Mouse (Mus musculus): Measurements from ENCODE around the gene Csgalnact2. TPM values are rescaled to one million over a fixed set of nuclear protein-coding genes. Genes with fewer than 3 reads are reported as not detected.

Csgalnact2 gene
- polyA plus RNA-seq, 1 experiment = 3.6 TPM

DNA sequence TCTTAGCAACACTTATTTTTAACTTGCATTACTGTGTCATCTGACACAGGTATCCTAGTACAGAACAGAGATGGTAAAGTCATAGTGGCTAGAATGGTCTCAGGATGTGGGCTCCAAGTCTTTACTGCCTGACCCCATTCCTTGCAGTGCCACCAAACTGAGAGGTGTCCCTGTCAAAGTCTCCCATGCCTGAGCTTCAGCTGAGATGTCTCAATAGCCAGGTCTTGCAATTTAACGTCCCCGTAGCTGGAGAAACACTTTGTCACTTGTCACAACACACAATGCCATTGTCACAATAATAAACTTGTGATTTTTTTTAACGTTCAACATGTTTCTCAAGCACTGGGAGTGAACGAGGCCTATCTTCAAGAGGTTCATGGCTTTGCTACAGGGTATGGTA, 11.2 kb upstream of the Csgalnact2 start:
- no peaks in the 10 kb centered on the region for H3K36me3 ChIP-seq (replicated peaks; ENCODE audit: low read length)
- no peak for TF ChIP-seq GATA1 (IDR thresholded peaks at IDR 0.05; ENCODE audit: borderline replicate concordance, low read length)
- TF ChIP-seq FLI1 (IDR thresholded peaks at IDR 0.05; ENCODE audit: low read length) = no peak
- H3K4me3 ChIP-seq (replicated peaks) = no peak overlapping the region
- peaks cover 11% of the 10 kb centered on the region for H3K27me3 ChIP-seq (replicated peaks)
- no peaks in the 10 kb centered on the region for H3K9me3 ChIP-seq
- H3K4me1 ChIP-seq = peaks cover 32% of the 10 kb centered on the region

DNA sequence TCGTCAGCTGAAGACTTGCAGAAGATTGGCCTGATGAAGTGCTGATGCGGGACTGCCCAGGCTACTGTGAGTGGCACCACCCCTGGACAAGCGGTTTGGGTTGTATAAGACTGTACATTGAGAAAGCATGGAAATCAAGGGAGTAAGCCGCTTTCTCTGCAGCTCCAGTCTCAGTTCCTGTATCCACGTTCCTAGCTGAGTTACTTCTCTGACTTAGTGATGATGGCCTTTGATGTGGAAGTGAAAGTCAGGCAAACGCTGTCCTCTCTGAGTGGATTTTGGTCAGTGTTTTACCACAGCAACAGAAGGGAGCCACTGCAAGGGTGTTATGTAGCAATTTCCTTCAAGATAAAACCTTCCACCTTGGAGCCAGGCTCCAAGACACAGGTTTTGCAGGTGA, 2.0 kb upstream of the Csgalnact2 start:
- Histone ChIP-seq H3K4me3 (replicated peaks) (no peak overlapping the region), H3K4me1 (peaks cover 53% of the 10 kb centered on the region), H3K36me3 (replicated peaks; ENCODE audit: low read length) (no peaks in the 10 kb centered on the region), H3K9me3 (peaks cover 17% of the 10 kb centered on the region), H3K27me3 (replicated peaks) (no peaks in the 10 kb centered on the region)
- TF ChIP-seq FLI1 (IDR thresholded peaks at IDR 0.05; ENCODE audit: low read length) (no peak), GATA1 (IDR thresholded peaks at IDR 0.05; ENCODE audit: borderline replicate concordance, low read length) (no peak)

DNA sequence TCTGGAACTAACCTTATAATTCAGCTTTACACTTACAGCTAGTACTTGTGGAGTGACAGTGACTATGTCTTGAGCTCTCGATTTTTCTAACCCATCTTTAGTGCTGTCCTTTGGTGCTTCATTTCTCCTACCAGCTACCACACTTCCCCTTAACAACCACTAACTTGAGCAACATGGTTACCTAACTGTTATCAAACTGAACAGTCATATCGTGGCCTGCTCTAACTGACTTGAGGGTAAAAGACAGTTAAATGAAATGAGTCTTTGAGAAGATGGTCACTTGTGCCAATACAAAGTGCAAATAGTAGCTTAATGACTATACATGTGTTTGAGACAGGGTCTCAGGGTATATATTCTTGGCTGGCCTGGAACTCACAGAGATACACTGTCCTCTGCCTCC, 1.8 kb downstream of the Csgalnact2 start:
- H3K36me3 ChIP-seq (replicated peaks; ENCODE audit: low read length) = peaks cover 3% of the 10 kb centered on the region
- peak overlapping the region; percentile 77 for H3K4me3 ChIP-seq (replicated peaks)
- peaks cover 76% of the 10 kb centered on the region for H3K4me1 ChIP-seq
- H3K27me3 ChIP-seq (replicated peaks) = no peaks in the 10 kb centered on the region
- TF ChIP-seq GATA1 (IDR thresholded peaks at IDR 0.05; ENCODE audit: borderline replicate concordance, low read length) (no peak), FLI1 (IDR thresholded peaks at IDR 0.05; ENCODE audit: low read length) (no peak)
- peaks cover 5% of the 10 kb centered on the region; the same call in 1 of the 2 replicates for H3K9me3 ChIP-seq

DNA sequence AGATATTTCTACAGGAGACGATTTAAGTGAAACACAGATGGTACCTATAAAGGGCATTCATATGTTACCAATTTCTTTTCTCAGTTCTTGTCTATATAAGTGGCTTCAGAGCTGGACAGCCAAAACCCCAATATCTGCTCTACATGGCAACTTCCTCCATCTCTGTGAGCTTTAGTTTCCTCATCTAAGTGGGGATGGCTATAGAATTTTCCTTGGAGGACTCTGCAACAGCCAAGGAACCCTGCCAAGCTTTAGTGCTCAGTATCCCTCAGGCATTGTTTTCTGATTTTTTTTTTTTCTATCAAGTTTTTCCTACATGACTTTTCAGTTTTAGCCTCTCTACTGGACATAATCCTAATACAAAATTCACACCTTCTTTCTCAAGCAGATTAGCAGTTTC, 4.5 kb downstream of the Csgalnact2 start:
- Histone ChIP-seq H3K4me3 (replicated peaks) (no peak overlapping the region), H3K36me3 (replicated peaks; ENCODE audit: low read length) (peaks cover 7% of the 10 kb centered on the region), H3K9me3 (no peaks in the 10 kb centered on the region), H3K4me1 (peaks cover 77% of the 10 kb centered on the region), H3K27me3 (replicated peaks) (no peaks in the 10 kb centered on the region)
- TF ChIP-seq GATA1 (IDR thresholded peaks at IDR 0.05; ENCODE audit: borderline replicate concordance, low read length) = no peak
- no peak for TF ChIP-seq FLI1 (IDR thresholded peaks at IDR 0.05; ENCODE audit: low read length)

DNA sequence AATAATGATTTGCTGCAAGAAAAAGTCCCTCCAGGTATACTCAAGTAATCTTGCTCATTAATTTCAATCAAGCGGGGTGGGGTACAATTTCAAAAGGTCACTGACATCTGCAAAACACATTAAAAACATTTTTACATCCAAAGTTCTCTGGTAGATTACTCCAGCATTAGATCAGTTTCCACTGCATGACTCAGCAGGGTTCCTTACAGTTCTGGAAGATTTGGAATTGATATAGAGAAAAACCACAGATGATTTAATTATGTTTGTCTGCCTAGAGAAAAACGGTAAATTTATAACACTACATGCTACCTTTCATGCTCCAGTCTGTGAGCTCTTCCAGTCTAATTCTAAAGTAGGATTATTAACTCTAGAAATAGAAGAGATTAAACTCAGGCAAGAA, 8.9 kb downstream of the Csgalnact2 start:
- Histone ChIP-seq H3K9me3 (no peaks in the 10 kb centered on the region), H3K4me1 (peaks cover 77% of the 10 kb centered on the region), H3K4me3 (replicated peaks) (no peak overlapping the region), H3K36me3 (replicated peaks; ENCODE audit: low read length) (peaks cover 24% of the 10 kb centered on the region), H3K27me3 (replicated peaks) (no peaks in the 10 kb centered on the region)
- TF ChIP-seq GATA1 (IDR thresholded peaks at IDR 0.05; ENCODE audit: borderline replicate concordance, low read length) (no peak), FLI1 (IDR thresholded peaks at IDR 0.05; ENCODE audit: low read length) (no peak)

DNA sequence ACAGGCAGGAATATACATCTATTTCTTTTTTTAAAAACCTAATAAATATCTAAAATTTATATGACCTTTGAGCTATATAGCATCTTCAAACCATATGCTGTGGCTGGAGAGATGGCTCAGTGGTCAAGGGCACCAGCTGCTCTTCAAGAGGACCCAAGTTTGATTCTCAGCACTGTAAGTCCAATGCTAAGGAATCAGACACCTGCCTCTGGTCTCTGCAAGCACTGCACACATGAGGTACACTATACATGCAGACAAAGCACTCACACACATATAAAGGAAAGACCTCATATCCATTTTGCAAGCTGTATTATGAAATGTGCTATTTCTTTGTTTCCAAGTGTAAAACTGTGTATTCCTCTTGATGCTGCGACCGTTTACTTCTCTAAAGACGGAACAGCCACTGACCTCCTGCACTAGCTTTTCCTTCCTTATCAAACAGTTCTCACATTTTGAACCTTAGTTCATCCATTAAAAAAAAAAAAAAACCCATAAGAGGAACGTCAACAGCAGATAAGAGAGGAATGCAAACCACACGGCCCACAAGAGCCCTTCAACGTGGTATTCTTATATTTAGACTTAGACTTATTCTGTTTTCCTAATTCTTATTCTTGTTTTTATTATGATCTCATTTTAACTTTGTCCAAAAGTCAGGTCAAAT, 11.0 kb downstream of the Csgalnact2 start:
- H3K9me3 ChIP-seq = no peaks in the 10 kb centered on the region
- peaks cover 42% of the 10 kb centered on the region for H3K36me3 ChIP-seq (replicated peaks; ENCODE audit: low read length)
- H3K4me1 ChIP-seq = peaks cover 70% of the 10 kb centered on the region
- no peaks in the 10 kb centered on the region for H3K27me3 ChIP-seq (replicated peaks)
- peak overlapping the region; percentile 88 for H3K4me3 ChIP-seq (replicated peaks)
- no peak for TF ChIP-seq GATA1 (IDR thresholded peaks at IDR 0.05; ENCODE audit: borderline replicate concordance, low read length)
- TF ChIP-seq FLI1 (IDR thresholded peaks at IDR 0.05; ENCODE audit: low read length) = no peak

DNA sequence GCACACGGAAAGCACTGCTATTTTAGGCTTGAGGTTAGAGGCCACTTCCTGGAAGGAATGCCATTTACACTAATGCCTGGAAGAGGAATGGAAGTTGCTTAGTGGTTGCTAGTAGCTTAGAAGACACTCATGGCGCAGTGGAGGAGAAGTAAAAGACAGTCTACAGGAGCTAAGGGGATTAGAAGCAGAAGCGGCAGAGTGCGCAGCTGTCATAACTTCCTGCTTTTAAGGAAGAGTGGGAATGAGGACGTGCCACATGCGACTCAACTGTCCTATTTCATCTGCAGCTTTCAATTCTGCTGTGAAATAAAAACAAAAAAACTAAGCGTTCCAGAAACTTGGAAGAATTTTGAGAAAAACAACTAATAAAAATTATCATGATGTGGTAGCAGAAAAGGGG, 11.7 kb downstream of the Csgalnact2 start:
- Histone ChIP-seq H3K4me1 (peaks cover 72% of the 10 kb centered on the region), H3K36me3 (replicated peaks; ENCODE audit: low read length) (peaks cover 50% of the 10 kb centered on the region), H3K4me3 (replicated peaks) (peak overlapping the region; percentile 88), H3K27me3 (replicated peaks) (no peaks in the 10 kb centered on the region), H3K9me3 (no peaks in the 10 kb centered on the region)
- TF ChIP-seq GATA1 (IDR thresholded peaks at IDR 0.05; ENCODE audit: borderline replicate concordance, low read length) (no peak), FLI1 (IDR thresholded peaks at IDR 0.05; ENCODE audit: low read length) (no peak)

DNA sequence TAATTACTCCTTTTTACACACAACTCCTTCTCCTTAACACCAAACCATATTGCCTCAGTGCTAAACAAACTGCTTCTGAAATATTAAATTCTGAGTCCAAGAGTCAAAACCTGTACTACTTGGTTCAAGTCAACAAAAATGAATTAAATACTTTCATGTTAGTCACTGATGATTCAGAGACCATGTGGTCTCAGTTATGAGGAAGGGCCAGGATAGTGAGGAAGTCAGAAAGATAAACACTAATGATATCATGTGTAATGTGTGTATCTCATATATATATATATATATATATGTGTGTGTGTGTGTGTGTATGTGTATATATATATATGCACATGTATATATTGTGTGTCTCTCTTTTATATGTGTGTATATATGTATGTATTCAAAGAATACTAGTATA, 12.4 kb downstream of the Csgalnact2 start:
- H3K4me3 ChIP-seq (replicated peaks) = no peak overlapping the region
- H3K27me3 ChIP-seq (replicated peaks) = no peaks in the 10 kb centered on the region
- peaks cover 73% of the 10 kb centered on the region for H3K4me1 ChIP-seq
- H3K9me3 ChIP-seq = no peaks in the 10 kb centered on the region
- H3K36me3 ChIP-seq (replicated peaks; ENCODE audit: low read length) = peaks cover 51% of the 10 kb centered on the region
- TF ChIP-seq GATA1 (IDR thresholded peaks at IDR 0.05; ENCODE audit: borderline replicate concordance, low read length) = no peak
- TF ChIP-seq FLI1 (IDR thresholded peaks at IDR 0.05; ENCODE audit: low read length) = no peak

DNA sequence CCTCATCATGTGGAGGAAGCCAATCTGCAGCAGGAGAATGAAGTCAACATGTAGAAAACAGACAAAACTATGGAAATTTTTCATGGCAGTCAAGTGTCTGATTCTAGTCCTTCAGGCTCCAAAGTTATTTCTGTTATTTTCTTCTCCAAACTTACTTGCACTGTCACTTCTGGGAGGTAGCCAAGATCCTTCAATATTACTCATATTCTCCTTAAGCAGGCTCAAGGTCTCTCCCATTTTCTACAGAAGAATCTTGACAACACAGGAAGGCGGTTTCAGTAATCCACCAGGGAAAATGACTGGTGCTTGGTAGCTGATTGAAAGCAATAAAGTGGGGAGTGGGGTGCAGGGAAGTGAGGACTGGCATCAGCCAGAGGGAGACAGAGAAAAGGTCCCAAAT, 16.2 kb downstream of the Csgalnact2 start:
- Histone ChIP-seq H3K36me3 (replicated peaks; ENCODE audit: low read length) (peaks cover 84% of the 10 kb centered on the region), H3K4me3 (replicated peaks) (no peak overlapping the region), H3K27me3 (replicated peaks) (no peaks in the 10 kb centered on the region), H3K4me1 (peaks cover 46% of the 10 kb centered on the region), H3K9me3 (no peaks in the 10 kb centered on the region)
- no peak for TF ChIP-seq GATA1 (IDR thresholded peaks at IDR 0.05; ENCODE audit: borderline replicate concordance, low read length)
- no peak for TF ChIP-seq FLI1 (IDR thresholded peaks at IDR 0.05; ENCODE audit: low read length)

DNA sequence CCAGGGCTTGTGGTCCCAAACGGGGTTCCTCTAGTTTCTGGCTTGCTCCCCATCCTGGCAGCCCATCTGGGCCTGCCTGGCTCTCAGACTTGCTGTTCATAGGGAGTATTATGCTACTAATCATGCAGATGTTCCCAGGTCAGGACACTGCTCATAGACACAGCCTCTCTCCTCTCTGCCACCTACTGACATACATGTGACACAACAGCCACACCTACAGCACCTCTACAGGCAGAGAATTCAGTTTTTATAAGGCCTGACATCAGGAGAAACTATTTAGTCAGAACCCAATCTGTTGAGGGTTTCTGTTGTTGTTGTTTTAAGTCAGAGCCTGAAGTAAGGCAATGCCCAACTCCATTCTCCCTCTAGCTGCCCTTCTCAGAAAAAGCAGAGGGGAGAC, 27.1 kb downstream of the Csgalnact2 start:
- no peaks in the 10 kb centered on the region for H3K9me3 ChIP-seq
- TF ChIP-seq GATA1 (IDR thresholded peaks at IDR 0.05; ENCODE audit: borderline replicate concordance, low read length) = no peak
- no peak for TF ChIP-seq FLI1 (IDR thresholded peaks at IDR 0.05; ENCODE audit: low read length)
- H3K4me1 ChIP-seq = peaks cover 11% of the 10 kb centered on the region; the same call in 1 of the 2 replicates
- no peaks in the 10 kb centered on the region for H3K27me3 ChIP-seq (replicated peaks)
- H3K4me3 ChIP-seq (replicated peaks) = no peak overlapping the region
- H3K36me3 ChIP-seq (replicated peaks; ENCODE audit: low read length) = peaks cover 97% of the 10 kb centered on the region

Measured in megakaryocyte, embryonic 14.5 days (primary cell).